Mouse (Mus musculus) midbrain, embryonic 12.5 days (tissue): ENCODE results near the gene Flt3l. TPM values are rescaled to one million over a fixed set of nuclear protein-coding genes. Genes with fewer than 3 reads are reported as not detected.
A peak's percentile ranks its signal among the peaks of the same experiment; 100 is the strongest.
"Not testable (repeated sequence)": the region's sequence is repeated elsewhere in the genome, so short reads cannot be mapped to it uniquely, and the experiment has no call there.

Experiments used
- ATAC-seq: fragments of 200-750 bp; cut with Nextera tagmentation; 2 replicates; pipeline ENCODE4 v1.8.0; 2017; ENCODE audit warnings: low read depth, moderate TSS enrichment, moderate library complexity; ENCODE audit not compliant: low FRiP score
- H3K27ac ChIP-seq: fragments of 300-500 bp; sonication (generic); replicated peaks from 2 replicates; pipeline ENCODE4 v1.5.1; 2016; ENCODE audit warnings: mild to moderate bottlenecking
- H3K27me3 ChIP-seq: fragments of 300-500 bp; sonication (generic); 2 replicates; pipeline ENCODE4 v1.6.1; 2016; ENCODE audit warnings: mild to moderate bottlenecking
- H3K36me3 ChIP-seq: fragments of 300-500 bp; sonication (generic); 2 replicates; pipeline ENCODE4 v1.6.1; 2016
- H3K4me1 ChIP-seq: fragments of 300-500 bp; sonication (generic); 2 replicates; pipeline ENCODE4 v1.6.1; 2016
- H3K4me2 ChIP-seq: fragments of 300-500 bp; sonication (generic); replicated peaks from 2 replicates; pipeline ENCODE4 v1.6.1; 2016; ENCODE audit warnings: mild to moderate bottlenecking, moderate library complexity
- H3K4me3 ChIP-seq: fragments of 300-500 bp; sonication (generic); 2 replicates; pipeline ENCODE4 v1.5.1; 2016; ENCODE audit warnings: mild to moderate bottlenecking
- H3K9ac ChIP-seq: fragments of 300-500 bp; sonication (generic); replicated peaks from 2 replicates; pipeline ENCODE4 v1.6.1; 2016; ENCODE audit warnings: mild to moderate bottlenecking, moderate library complexity
- H3K9me3 ChIP-seq: fragments of 300-500 bp; sonication (generic); 2 replicates; pipeline ENCODE4 v1.6.1; 2016; ENCODE audit warnings: mild to moderate bottlenecking
- WGBS: fragments of 180-500 bp; shearing (Covaris S2); methylation state at CpG from one replicate; pipeline ENCODE4 v1.1.7; 2016; 5-methylcytosine and 5-hydroxymethylcytosine counted together
- polyA plus RNA-seq: library from polyadenylated mRNA; unstranded; fragments of >200 nt; fragmentation: Nextera tagmentation; extraction: Ambion mirVana; gene quantifications from 2 replicates; pipeline ENCODE4 v1.2.1, GENCODE M21; 2016

The Flt3l gene
- polyA plus RNA-seq, 1 experiment from 2014 or later, result 1.2 TPM

DNA sequence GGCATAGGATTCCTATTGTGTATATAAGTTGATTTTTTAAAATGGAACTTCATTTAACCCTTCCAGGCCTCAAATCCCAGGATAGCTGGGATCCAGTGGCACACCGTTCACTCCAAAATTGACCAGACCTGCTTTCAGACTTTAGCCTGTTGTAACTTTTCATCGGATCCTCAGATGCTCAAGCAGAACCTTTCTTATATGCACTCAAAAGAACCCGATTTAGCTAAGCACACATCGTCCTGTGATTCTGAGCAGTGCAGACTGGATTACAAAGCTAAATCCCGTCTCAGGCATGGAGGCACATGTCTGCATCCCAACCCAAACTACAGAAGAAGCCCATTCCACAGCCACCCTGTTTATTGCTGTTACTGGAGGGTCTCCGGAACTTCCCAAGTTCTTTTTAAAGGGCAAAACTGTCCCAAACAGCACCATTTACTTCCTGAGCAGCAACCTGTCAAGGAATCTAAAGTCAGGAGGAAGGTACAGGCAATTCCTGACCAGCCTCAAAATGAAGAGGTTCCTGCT, 8.5 kb downstream of the Flt3l start:
- peaks cover 46% of the 10 kb centered on the region for H3K4me1 ChIP-seq
- H3K4me2 ChIP-seq, result peak overlapping the region; percentile 94
- peak overlapping the region; percentile 90 for H3K27ac ChIP-seq
- H3K9ac ChIP-seq, result peak overlapping the region; percentile 99
- WGBS, result 1% methylated on average over 6 of the region's 6 CpGs
- ATAC-seq, result no peak
- H3K4me3 ChIP-seq, result peak overlapping the region; percentile 94
- peaks cover 32% of the 10 kb centered on the region for H3K36me3 ChIP-seq
- no peaks in the 10 kb centered on the region for H3K27me3 ChIP-seq
- no peaks in the 10 kb centered on the region for H3K9me3 ChIP-seq

DNA sequence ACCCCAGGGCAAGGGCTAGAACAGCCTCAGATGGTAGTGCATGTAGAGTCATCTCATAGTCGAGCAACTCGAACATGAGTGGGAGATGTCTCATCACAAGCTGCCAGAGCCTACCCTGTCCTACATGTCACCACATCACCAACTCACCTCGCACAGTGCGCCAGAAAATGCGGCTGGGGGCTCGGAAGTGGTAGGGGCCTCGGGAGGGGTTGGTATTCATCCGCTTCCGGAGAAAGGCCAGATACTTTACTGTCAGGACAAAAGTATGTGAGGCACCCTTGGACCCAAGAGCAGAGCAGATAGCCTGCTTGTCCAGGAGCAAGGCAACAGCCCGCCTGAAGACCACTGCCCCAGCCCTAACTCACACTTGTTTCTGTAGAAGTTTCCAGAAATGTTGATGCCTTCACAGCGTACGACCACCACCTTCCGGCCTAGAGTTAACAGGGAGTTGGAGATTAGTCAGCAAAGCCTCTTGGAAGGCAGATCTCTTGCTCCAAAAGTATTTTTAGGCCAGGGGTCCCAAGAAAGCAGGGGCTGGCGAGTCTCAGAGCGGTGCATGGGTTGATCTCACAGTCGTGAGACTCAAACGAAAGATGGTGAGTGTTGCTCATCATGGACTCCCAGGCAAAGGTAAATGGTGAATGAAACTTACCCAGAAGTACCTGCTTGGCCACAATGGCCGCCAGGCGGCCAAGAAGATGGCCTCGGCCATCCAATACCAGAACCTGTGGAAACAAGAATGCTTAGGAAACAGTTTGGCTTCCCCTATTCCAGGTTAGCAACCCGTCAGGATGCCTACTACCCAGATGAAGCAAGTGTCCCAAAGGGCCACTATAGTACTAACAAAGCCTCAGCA, 9.2 kb downstream of the Flt3l start:
- Histone ChIP-seq H3K27ac (peak overlapping the region; percentile 90), H3K4me1 (peaks cover 51% of the 10 kb centered on the region), H3K9ac (peak overlapping the region; percentile 99), H3K36me3 (peaks cover 39% of the 10 kb centered on the region), H3K27me3 (no peaks in the 10 kb centered on the region), H3K4me2 (peak overlapping the region; percentile 94), H3K9me3 (no peaks in the 10 kb centered on the region), H3K4me3 (peak overlapping the region; percentile 94)
- WGBS, result 51% methylated on average over 21 of the region's 21 CpGs
- no peak for ATAC-seq

DNA sequence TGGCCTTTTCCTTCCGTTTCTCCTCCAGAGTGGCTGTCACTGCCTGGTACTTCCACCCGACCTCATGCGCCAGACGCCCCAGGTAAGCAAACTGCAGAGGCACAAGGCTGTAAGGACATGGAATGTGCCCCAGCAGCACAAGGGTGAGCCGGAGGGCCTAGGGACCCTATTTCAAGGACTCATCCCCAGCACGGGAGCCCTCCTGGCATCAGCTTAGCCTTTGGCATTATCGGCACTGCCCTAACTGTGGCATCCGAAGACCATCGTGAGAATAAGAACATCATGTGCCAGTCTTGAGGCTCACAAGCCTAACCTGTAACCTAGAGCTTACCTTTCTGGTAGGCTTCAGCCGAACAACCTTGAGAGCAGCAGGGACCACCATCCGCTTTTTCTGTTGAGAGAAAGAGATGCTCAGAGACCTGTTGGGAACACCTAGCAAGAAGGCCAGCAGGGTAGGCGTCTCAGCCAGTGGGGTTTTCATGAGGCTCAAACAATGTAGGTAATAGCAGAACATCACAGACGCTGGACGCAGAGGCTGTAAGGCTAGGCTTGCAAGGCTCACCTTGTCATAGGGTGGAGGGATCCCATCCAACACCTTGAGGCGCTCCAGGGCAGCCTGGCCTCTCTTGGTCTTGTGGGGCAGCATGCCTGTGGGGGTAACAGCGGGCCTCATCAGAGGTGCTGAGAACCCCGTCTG, 9.9 kb downstream of the Flt3l start:
- ATAC-seq, result no peak
- no peaks in the 10 kb centered on the region for H3K9me3 ChIP-seq
- WGBS, result 78% methylated on average over 17 of the region's 17 CpGs
- no peaks in the 10 kb centered on the region for H3K27me3 ChIP-seq
- peak overlapping the region; percentile 99 for H3K9ac ChIP-seq
- peaks cover 46% of the 10 kb centered on the region for H3K36me3 ChIP-seq
- peak overlapping the region; percentile 90 for H3K27ac ChIP-seq
- H3K4me3 ChIP-seq, result peak overlapping the region; percentile 94
- peaks cover 53% of the 10 kb centered on the region for H3K4me1 ChIP-seq
- peak overlapping the region; percentile 94 for H3K4me2 ChIP-seq

DNA sequence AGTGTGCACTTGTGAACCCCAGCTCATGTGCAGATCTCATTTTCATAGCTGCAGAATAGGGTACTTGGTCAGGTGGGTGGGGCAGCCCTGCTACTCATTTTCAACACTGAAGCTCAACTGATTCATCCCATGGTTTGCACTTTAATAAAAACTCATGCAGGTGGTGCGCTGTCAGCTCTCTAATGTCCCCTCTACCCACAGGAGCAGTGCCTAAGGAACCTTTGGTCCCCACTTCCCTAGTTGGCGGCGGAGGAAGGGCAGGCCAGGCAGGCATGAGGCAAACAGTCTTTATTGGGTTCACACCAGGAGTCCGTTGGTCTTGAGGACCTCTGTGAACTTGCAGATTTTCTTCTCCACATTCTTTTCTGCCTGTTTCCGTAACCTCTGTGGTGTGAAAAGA, 10.6 kb downstream of the Flt3l start:
- H3K9me3 ChIP-seq, H3K4me3 ChIP-seq, H3K4me2 ChIP-seq, ATAC-seq, H3K27me3 ChIP-seq: not testable (repeated sequence)
- Histone ChIP-seq H3K36me3 (peaks cover 53% of the 10 kb centered on the region), H3K4me1 (peaks cover 59% of the 10 kb centered on the region), H3K27ac (peak overlapping the region; percentile 85), H3K9ac (peak overlapping the region; percentile 55; the same call in 1 of the 2 replicates)
- WGBS, result 61% methylated on average over 5 of the region's 5 CpGs

- H3K9me3 ChIP-seq, result no peaks in the 10 kb centered on the region
- H3K27me3 ChIP-seq, result no peaks in the 10 kb centered on the region
- no peak for ATAC-seq
- 21% methylated on average over 7 of the region's 7 CpGs for WGBS
- H3K9ac ChIP-seq, result peak overlapping the region; percentile 55
- H3K4me2 ChIP-seq, result peak overlapping the region; percentile 50
- peak overlapping the region; percentile 85 for H3K27ac ChIP-seq
- peaks cover 58% of the 10 kb centered on the region for H3K36me3 ChIP-seq
- H3K4me1 ChIP-seq, result peaks cover 59% of the 10 kb centered on the region
- peak overlapping the region; percentile 88; the same call in 1 of the 2 replicates for H3K4me3 ChIP-seq
Observed at GRCm38 (mm10) chr7:45125144-45125600, 11.1 kb downstream of the Flt3l start.

- Histone ChIP-seq H3K36me3 (peaks cover 65% of the 10 kb centered on the region), H3K9me3 (no peaks in the 10 kb centered on the region), H3K27ac (peak within 1 kb of the TSS; percentile 85), H3K4me1 (peaks cover 54% of the 10 kb centered on the region), H3K4me2 (peak within 1 kb of the TSS; percentile 86), H3K9ac (peak within 1 kb of the TSS; percentile 97), H3K27me3 (no peaks in the 10 kb centered on the region), H3K4me3 (peak within 1 kb of the TSS; percentile 88)
- under 1% methylated on average over 59 of the region's 59 CpGs for WGBS
- ATAC-seq, result peak; percentile 80
Observed at GRCm38 (mm10) chr7:45124224-45125143, 11.7 kb downstream of the Flt3l start, which contains the start of gene Rps11. Gene Rps11 (minus strand): TSS chr7:45124439.

DNA sequence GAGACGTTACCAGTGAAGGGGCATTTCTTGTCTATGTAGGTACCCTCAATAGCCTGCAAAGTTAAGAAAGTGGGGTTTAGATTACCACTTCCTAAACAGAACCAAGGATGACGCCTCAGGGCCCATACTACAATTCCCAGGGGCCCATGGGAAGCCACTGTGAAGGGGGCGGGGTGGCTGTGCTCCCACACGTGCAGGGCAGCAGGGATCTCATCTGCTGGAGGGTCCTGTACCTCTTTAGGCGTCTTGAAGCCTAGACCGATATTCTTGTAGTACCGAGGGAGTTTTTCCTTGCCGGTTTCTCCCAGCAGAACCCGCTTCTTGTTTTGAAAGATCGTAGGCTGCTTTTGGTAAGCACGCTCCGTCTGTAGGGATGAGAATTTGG, 13.1 kb downstream of the Flt3l start:
- Histone ChIP-seq H3K9ac (peak overlapping the region; percentile 97), H3K27me3 (no peaks in the 10 kb centered on the region), H3K36me3 (peaks cover 74% of the 10 kb centered on the region), H3K27ac (peak overlapping the region; percentile 81), H3K9me3 (no peaks in the 10 kb centered on the region), H3K4me1 (peaks cover 51% of the 10 kb centered on the region), H3K4me2 (peak overlapping the region; percentile 86), H3K4me3 (peak overlapping the region; percentile 88)
- no peak for ATAC-seq
- WGBS, result 23% methylated on average over 12 of the region's 12 CpGs

- Histone ChIP-seq H3K27ac (peak overlapping the region; percentile 81; the same call in 1 of the 2 replicates), H3K4me2 (peak overlapping the region; percentile 86), H3K27me3 (no peaks in the 10 kb centered on the region), H3K9me3 (no peaks in the 10 kb centered on the region), H3K36me3 (peaks cover 79% of the 10 kb centered on the region), H3K4me3 (peak overlapping the region; percentile 88), H3K4me1 (peaks cover 50% of the 10 kb centered on the region), H3K9ac (peak overlapping the region; percentile 97)
- WGBS, result 88% methylated on average over 15 of the region's 15 CpGs
- no peak for ATAC-seq
Observed at GRCm38 (mm10) chr7:45122561-45123185, 13.6 kb downstream of the Flt3l start.

DNA sequence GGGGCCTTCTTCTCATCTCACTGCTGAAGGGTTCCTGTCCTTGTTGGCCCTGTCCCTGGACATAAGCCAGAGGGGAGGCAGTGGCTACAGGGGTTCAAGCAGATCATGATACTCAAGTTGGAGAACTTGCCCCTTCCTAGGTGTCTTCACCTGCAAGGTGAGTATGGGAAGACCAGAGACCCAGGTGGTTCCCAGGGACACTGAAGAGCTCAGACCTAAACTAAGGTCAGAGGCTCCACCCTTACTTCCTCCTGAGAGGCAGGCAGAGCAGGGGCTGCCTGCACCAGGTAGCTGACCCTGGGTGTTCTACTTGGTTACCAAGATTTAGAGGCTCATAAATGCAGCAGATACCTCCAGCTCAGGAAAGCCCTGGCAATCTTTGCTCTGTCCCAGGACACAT, 14.3 kb downstream of the Flt3l start:
- Histone ChIP-seq H3K9me3 (no peaks in the 10 kb centered on the region), H3K36me3 (peaks cover 76% of the 10 kb centered on the region), H3K27ac (no peak overlapping the region), H3K4me3 (0 out of 2 replicates have a peak overlapping the region, but pooled peaks have one; percentile 9), H3K4me1 (peaks cover 43% of the 10 kb centered on the region), H3K27me3 (no peaks in the 10 kb centered on the region), H3K4me2 (no peak overlapping the region), H3K9ac (no peak overlapping the region)
- ATAC-seq, result no peak

- ATAC-seq, result no peak
- H3K36me3 ChIP-seq, result peaks cover 71% of the 10 kb centered on the region
- H3K4me3 ChIP-seq, result 0 out of 2 replicates have a peak overlapping the region, but pooled peaks have one; percentile 9
- no peak overlapping the region for H3K9ac ChIP-seq
- H3K27me3 ChIP-seq, result no peaks in the 10 kb centered on the region
- 81% methylated on average over 8 of the region's 8 CpGs for WGBS
- H3K27ac ChIP-seq, result no peak overlapping the region
- H3K4me1 ChIP-seq, result peaks cover 38% of the 10 kb centered on the region
- no peak overlapping the region for H3K4me2 ChIP-seq
- no peaks in the 10 kb centered on the region for H3K9me3 ChIP-seq
Observed at GRCm38 (mm10) chr7:45121404-45121803, 14.8 kb downstream of the Flt3l start.
